Mouse (Mus musculus) forebrain, embryonic 13.5 days (tissue): ENCODE measurements around the gene Zbtb38. TPM values are rescaled to one million over a fixed set of nuclear protein-coding genes. Genes with fewer than 3 reads are reported as not detected.
"Not testable (repeated sequence)": the region's sequence is repeated elsewhere in the genome, so short reads cannot be mapped to it uniquely, and the experiment has no call there.

Experiments
- ATAC-seq: fragments of 200-750 bp; cut with Nextera tagmentation; 2 replicates; pipeline ENCODE4 v1.8.0; 2017
- H3K27ac ChIP-seq: fragments of 300-500 bp; sonication (generic); 2 replicates; pipeline ENCODE4 v1.5.1; 2015; ENCODE audit warnings: inconsistent platforms, mild to moderate bottlenecking, moderate library complexity
- H3K27me3 ChIP-seq: fragments of 300-500 bp; sonication (generic); 2 replicates; pipeline ENCODE4 v1.6.1; 2015; ENCODE audit warnings: mild to moderate bottlenecking, inconsistent platforms
- H3K36me3 ChIP-seq: fragments of 300-500 bp; sonication (generic); 2 replicates; pipeline ENCODE4 v1.6.1; 2015; ENCODE audit warnings: mild to moderate bottlenecking, inconsistent platforms; ENCODE audit not compliant: poor library complexity, severe bottlenecking
- H3K4me1 ChIP-seq: fragments of 300-500 bp; sonication (generic); 2 replicates; pipeline ENCODE4 v1.6.1; 2015; ENCODE audit warnings: inconsistent platforms
- H3K4me2 ChIP-seq: fragments of 300-500 bp; sonication (generic); 2 replicates; pipeline ENCODE4 v1.6.1; 2015; ENCODE audit warnings: inconsistent platforms, mild to moderate bottlenecking, moderate library complexity
- H3K4me3 ChIP-seq: fragments of 300-500 bp; sonication (generic); 2 replicates; pipeline ENCODE4 v1.5.1; 2015; ENCODE audit warnings: mild to moderate bottlenecking, inconsistent platforms
- H3K9ac ChIP-seq: fragments of 300-500 bp; sonication (generic); 2 replicates; pipeline ENCODE4 v1.6.1; 2015; ENCODE audit warnings: mild to moderate bottlenecking, inconsistent platforms
- H3K9me3 ChIP-seq: fragments of 300-500 bp; sonication (generic); replicated peaks from 2 replicates; pipeline ENCODE4 v1.6.1; 2016; ENCODE audit warnings: inconsistent platforms
- WGBS: fragments of 180-500 bp; shearing (Covaris S2); methylation state at CpG from one replicate; pipeline ENCODE4 v1.1.7; 2015; 5-methylcytosine and 5-hydroxymethylcytosine counted together
- polyA plus RNA-seq: library from polyadenylated mRNA; unstranded; fragments of >200 nt; fragmentation: Nextera tagmentation; extraction: Ambion mirVana; gene quantifications from 2 replicates; pipeline ENCODE4 v1.2.1, GENCODE M21; 2015

The Zbtb38 gene
- polyA plus RNA-seq, 1 experiment from 2014 or later, result 30.5 TPM

- ATAC-seq, result no peak
- Histone ChIP-seq H3K9me3 (no peaks in the 10 kb centered on the region), H3K27ac (no peak overlapping the region), H3K36me3 (no peaks in the 10 kb centered on the region), H3K27me3 (no peaks in the 10 kb centered on the region), H3K4me3 (no peak overlapping the region), H3K4me2 (no peak overlapping the region), H3K9ac (no peak overlapping the region), H3K4me1 (no peaks in the 10 kb centered on the region)
- 67% methylated on average over 6 of the region's 6 CpGs for WGBS
Observed at GRCm38 (mm10) chr9:96652763-96653162, 99.9 kb downstream of the Zbtb38 start.

- Histone ChIP-seq H3K27me3 (no peaks in the 10 kb centered on the region), H3K4me1 (no peaks in the 10 kb centered on the region), H3K27ac (no peak overlapping the region), H3K4me3 (no peak overlapping the region), H3K36me3 (no peaks in the 10 kb centered on the region), H3K9ac (no peak overlapping the region), H3K9me3 (no peaks in the 10 kb centered on the region), H3K4me2 (no peak overlapping the region)
- no peak for ATAC-seq
- WGBS, result 89% methylated on average over 7 of the region's 7 CpGs
Observed at GRCm38 (mm10) chr9:96650807-96651206, 101.8 kb downstream of the Zbtb38 start.

- 73% methylated on average over 9 of the region's 9 CpGs for WGBS
- Histone ChIP-seq H3K4me2 (no peak overlapping the region), H3K27ac (no peak overlapping the region), H3K9ac (no peak overlapping the region), H3K36me3 (no peaks in the 10 kb centered on the region), H3K27me3 (no peaks in the 10 kb centered on the region), H3K4me3 (no peak overlapping the region), H3K4me1 (no peaks in the 10 kb centered on the region), H3K9me3 (no peaks in the 10 kb centered on the region)
- no peak for ATAC-seq
Observed at GRCm38 (mm10) chr9:96649924-96650323, 102.7 kb downstream of the Zbtb38 start.

- 89% methylated on average over 4 of the region's 4 CpGs for WGBS
- H3K9me3 ChIP-seq, result no peaks in the 10 kb centered on the region
- no peak overlapping the region for H3K4me3 ChIP-seq
- no peak overlapping the region for H3K4me2 ChIP-seq
- H3K27me3 ChIP-seq, result no peaks in the 10 kb centered on the region
- no peaks in the 10 kb centered on the region for H3K36me3 ChIP-seq
- ATAC-seq, result no peak
- H3K4me1 ChIP-seq, result no peaks in the 10 kb centered on the region
- no peak overlapping the region for H3K9ac ChIP-seq
- no peak overlapping the region for H3K27ac ChIP-seq
Observed at GRCm38 (mm10) chr9:96649362-96649761, 103.3 kb downstream of the Zbtb38 start.

GRCm38 (mm10) chr9:96646668-96647295 is 105.8 kb downstream of the Zbtb38 start:
- H3K4me3 ChIP-seq, result no peak overlapping the region
- 0 out of 2 replicates have a peak, but pooled peaks cover 4% of the 10 kb centered on the region for H3K9me3 ChIP-seq
- 58% methylated on average over 2 of the region's 2 CpGs for WGBS
- no peak overlapping the region for H3K4me2 ChIP-seq
- H3K4me1 ChIP-seq, result no peaks in the 10 kb centered on the region
- H3K27me3 ChIP-seq, result no peaks in the 10 kb centered on the region
- no peak for ATAC-seq
- H3K9ac ChIP-seq, result no peak overlapping the region
- no peak overlapping the region for H3K27ac ChIP-seq
- no peaks in the 10 kb centered on the region for H3K36me3 ChIP-seq

- Histone ChIP-seq H3K27ac (no peak overlapping the region), H3K36me3 (no peaks in the 10 kb centered on the region), H3K27me3 (no peaks in the 10 kb centered on the region), H3K4me1 (no peaks in the 10 kb centered on the region), H3K9ac (no peak overlapping the region), H3K9me3 (0 out of 2 replicates have a peak, but pooled peaks cover 4% of the 10 kb centered on the region), H3K4me3 (no peak overlapping the region), H3K4me2 (no peak overlapping the region)
- ATAC-seq, result no peak
- 92% methylated on average over 2 of the region's 2 CpGs for WGBS
Observed at GRCm38 (mm10) chr9:96644840-96645239, 107.8 kb downstream of the Zbtb38 start.

- not testable (repeated sequence) for H3K27me3 ChIP-seq, H3K36me3 ChIP-seq, H3K4me2 ChIP-seq, H3K9me3 ChIP-seq, H3K4me3 ChIP-seq, H3K4me1 ChIP-seq, H3K9ac ChIP-seq, ATAC-seq, H3K27ac ChIP-seq
- 90% methylated on average over 3 of the region's 3 CpGs for WGBS
Observed at GRCm38 (mm10) chr9:96644002-96644401, 108.6 kb downstream of the Zbtb38 start.

- Histone ChIP-seq H3K4me1 (no peaks in the 10 kb centered on the region), H3K4me2 (no peak overlapping the region), H3K27ac (no peak overlapping the region), H3K36me3 (no peaks in the 10 kb centered on the region), H3K4me3 (no peak overlapping the region), H3K9me3 (0 out of 2 replicates have a peak, but pooled peaks cover 4% of the 10 kb centered on the region), H3K27me3 (no peaks in the 10 kb centered on the region), H3K9ac (no peak overlapping the region)
- WGBS, result 87% methylated on average over 7 of the region's 7 CpGs
- no peak for ATAC-seq
Observed at GRCm38 (mm10) chr9:96639451-96639850, 113.2 kb downstream of the Zbtb38 start.

GRCm38 (mm10) chr9:96638508-96638907 is 114.1 kb downstream of the Zbtb38 start:
- Histone ChIP-seq H3K4me3 (no peak overlapping the region), H3K27me3 (no peaks in the 10 kb centered on the region), H3K9ac (no peak overlapping the region), H3K4me2 (no peak overlapping the region), H3K36me3 (no peaks in the 10 kb centered on the region), H3K9me3 (0 out of 2 replicates have a peak, but pooled peaks cover 4% of the 10 kb centered on the region), H3K27ac (no peak overlapping the region), H3K4me1 (no peaks in the 10 kb centered on the region)
- WGBS, result 89% methylated on average over 7 of the region's 7 CpGs
- ATAC-seq, result no peak

- Histone ChIP-seq H3K4me2 (no peak overlapping the region), H3K9ac (no peak overlapping the region), H3K4me3 (no peak overlapping the region), H3K27me3 (peaks cover 8% of the 10 kb centered on the region), H3K4me1 (0 out of 2 replicates have a peak, but pooled peaks cover 1% of the 10 kb centered on the region), H3K27ac (no peak overlapping the region), H3K9me3 (no peaks in the 10 kb centered on the region), H3K36me3 (no peaks in the 10 kb centered on the region)
- 60% methylated on average over 7 of the region's 7 CpGs for WGBS
- ATAC-seq, result no peak
Observed at GRCm38 (mm10) chr9:96637157-96637548, 115.5 kb downstream of the Zbtb38 start.

GRCm38 (mm10) chr9:96636423-96637156 is 116.0 kb downstream of the Zbtb38 start:
- no peak overlapping the region for H3K4me3 ChIP-seq
- H3K36me3 ChIP-seq, result no peaks in the 10 kb centered on the region
- H3K27me3 ChIP-seq, result peaks cover 9% of the 10 kb centered on the region
- WGBS, result 46% methylated on average over 9 of the region's 9 CpGs
- 0 out of 2 replicates have a peak, but pooled peaks cover 7% of the 10 kb centered on the region for H3K4me1 ChIP-seq
- no peaks in the 10 kb centered on the region for H3K9me3 ChIP-seq
- H3K4me2 ChIP-seq, result no peak overlapping the region
- no peak for ATAC-seq
- H3K27ac ChIP-seq, result no peak overlapping the region
- no peak overlapping the region for H3K9ac ChIP-seq

- no peak overlapping the region for H3K9ac ChIP-seq
- peaks cover 9% of the 10 kb centered on the region for H3K27me3 ChIP-seq
- ATAC-seq, result no peak
- H3K9me3 ChIP-seq, result no peaks in the 10 kb centered on the region
- WGBS, result 77% methylated on average over 3 of the region's 3 CpGs
- H3K4me2 ChIP-seq, result no peak overlapping the region
- 0 out of 2 replicates have a peak, but pooled peaks cover 8% of the 10 kb centered on the region for H3K4me1 ChIP-seq
- no peak overlapping the region for H3K4me3 ChIP-seq
- H3K27ac ChIP-seq, result no peak overlapping the region
- no peaks in the 10 kb centered on the region for H3K36me3 ChIP-seq
Observed at GRCm38 (mm10) chr9:96635899-96636298, 116.7 kb downstream of the Zbtb38 start.
